Mouse (Mus musculus) lung, adult 10 weeks (tissue): Measurements from ENCODE around the gene Scamp2. TPM values are rescaled to one million over a fixed set of nuclear protein-coding genes. Genes with fewer than 3 reads are reported as not detected.

Experiments
- polyA plus RNA-seq: library from polyadenylated mRNA; stranded (reverse); fragments of 350-450 nt; fragmentation: Illumina TruSeq; extraction: RNeasy Lipid Tissue Mini Kit (QIAGEN cat#74804); gene quantifications from one replicate; pipeline ENCODE4 v1.2.3, GENCODE M21; 2014; ENCODE audit warnings: low read depth, low replicate concordance; ENCODE audit not compliant: insufficient read depth

The Scamp2 gene
- polyA plus RNA-seq, result 34.8 TPM

GRCm38 (mm10) chr9:57560861-57561710 is at the start of gene Scamp2:
Gene Scamp2 (plus strand): TSS chr9:57560943.

GRCm38 (mm10) chr9:57521056-57521911 is 39.5 kb upstream of the Scamp2 start, which contains the start of gene Cox5a:
Gene Cox5a (plus strand): TSS chr9:57521274.

GRCm38 (mm10) chr9:57537044-57537727 is 23.6 kb upstream of the Scamp2 start, which contains the start of gene Fam219b:
Gene Fam219b (plus strand): TSS chr9:57537528.

GRCm38 (mm10) chr9:57552139-57552887 is 8.4 kb upstream of the Scamp2 start, which contains the start of gene Mpi:
Gene Mpi (minus strand): TSS chr9:57552763.

GRCm38 (mm10) chr9:57589224-57590126 is 28.7 kb downstream of the Scamp2 start, which contains the start of gene Ulk3:
Gene Ulk3 (plus strand): TSS chr9:57589452.

GRCm38 (mm10) chr9:57606139-57606851 is 45.6 kb downstream of the Scamp2 start, which contains the start of gene Cplx3:
Gene Cplx3 (minus strand): TSS chr9:57606281.

GRCm38 (mm10) chr9:57620674-57621073 is 59.9 kb downstream of the Scamp2 start, which contains the start of gene Lman1l:
Gene Lman1l (minus strand): TSS chr9:57620774.

Other genes with a start within 250 kb of the Scamp2 start
- gene Ppcdc, start 120.8 kb upstream of the Scamp2 start, polyA plus RNA-seq, result 17.6 TPM
- gene Scamp5, start 92.9 kb upstream of the Scamp2 start, polyA plus RNA-seq, result 3.3 TPM
- gene Rpp25, start 56.9 kb upstream of the Scamp2 start, polyA plus RNA-seq, result 0.50 TPM
- gene Cox5a, start 39.7 kb upstream of the Scamp2 start, polyA plus RNA-seq, result 258 TPM
- 13.3 TPM for gene Fam219b, start 23.4 kb upstream of the Scamp2 start, polyA plus RNA-seq
- gene Mpi, start 8.2 kb upstream of the Scamp2 start, polyA plus RNA-seq, result 13.2 TPM
- 5.4 TPM for gene Ulk3, start 28.5 kb downstream of the Scamp2 start, polyA plus RNA-seq
- gene Cplx3, start 45.3 kb downstream of the Scamp2 start, polyA plus RNA-seq, result not detected
- not detected for gene Lman1l, start 59.8 kb downstream of the Scamp2 start, polyA plus RNA-seq
- gene Csk, start 92.7 kb downstream of the Scamp2 start, polyA plus RNA-seq, result 58.2 TPM
- not detected for gene Cyp1a2, start 122.8 kb downstream of the Scamp2 start, polyA plus RNA-seq
- gene Cyp1a1, start 127.0 kb downstream of the Scamp2 start, polyA plus RNA-seq, result 7.8 TPM
- gene Edc3, start 147.6 kb downstream of the Scamp2 start, polyA plus RNA-seq, result 9.5 TPM
- 55.9 TPM for gene Clk3, start 204.9 kb downstream of the Scamp2 start, polyA plus RNA-seq